Mouse (Mus musculus): ENCODE measurements around the gene Gtf2f1. TPM values are rescaled to one million over a fixed set of nuclear protein-coding genes. Genes with fewer than 3 reads are reported as not detected.
A peak's percentile ranks its signal among the peaks of the same experiment; 100 is the strongest.
"Not testable (repeated sequence)": the region's sequence is repeated elsewhere in the genome, so short reads cannot be mapped to it uniquely, and the experiment has no call there.

The Gtf2f1 gene
- total RNA-seq (2021) = 10 to 100 TPM; 29.0 to 30.0 TPM

- peak; percentile 94 to 96 for DNase-seq
- intact Hi-C loops (cut with DNase I) = loop anchor here (2.0 kb wide), 1 partner anchor 19 kb away; the partner anchor contains the start of gene Khsrp
Observed at GRCm38 (mm10) chr17:57011236-57012141, at the start of gene Gtf2f1, which contains the start of gene Gm17949. Gtf2f1 (minus strand) TSS chr17:57011288. Gm17949 (plus strand) TSS chr17:57011469.

DNA sequence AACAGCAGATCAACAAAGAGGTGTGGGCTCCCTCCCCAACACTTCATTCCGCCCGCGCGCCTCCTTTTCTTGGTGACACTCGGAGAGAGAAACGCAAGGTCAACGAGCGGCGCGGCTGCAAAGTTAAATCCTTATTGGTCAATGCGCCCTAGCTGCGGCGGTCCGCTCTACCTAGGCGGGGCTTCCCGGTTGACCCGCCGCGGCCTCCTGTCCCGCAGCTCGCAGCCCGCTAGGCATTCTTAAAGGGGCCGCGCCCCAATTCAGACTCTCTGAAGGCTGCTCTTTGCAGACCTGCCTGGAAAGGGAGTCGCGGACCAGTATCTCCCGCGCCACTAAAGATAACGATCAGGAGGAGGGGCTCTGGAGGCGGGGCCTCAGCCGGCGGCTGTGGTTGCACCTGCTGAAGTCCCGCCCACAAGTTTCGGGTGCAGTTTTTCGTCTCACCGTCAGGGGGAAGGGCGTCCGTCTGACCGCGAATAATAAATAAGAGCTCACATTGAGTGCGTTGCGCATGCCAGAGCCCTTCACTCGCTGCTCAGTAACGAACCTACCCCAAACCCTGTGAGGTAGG, 49.2 kb upstream of the Gtf2f1 start:
- intact Hi-C loops (cut with DNase I) = loop anchor here (1.0 to 5.0 kb wide), 3 partner anchors 28 to 187 kb away; partner anchors contain the start of genes Gpr108 and Trip10
- peak; percentile 96 for DNase-seq

GRCm38 (mm10) chr17:57059486-57059977, 48.4 kb upstream of the Gtf2f1 start, which contains the start of gene Slc25a23:
Slc25a23 (minus strand) TSS chr17:57059863.
- intact Hi-C loops (cut with DNase I) = no loop called here

GRCm38 (mm10) chr17:57058891-57059485, 47.9 kb upstream of the Gtf2f1 start, which contains the start of gene Crb3:
Crb3 (plus strand) TSS chr17:57059105.
- DNase-seq = peak; percentile 75
- intact Hi-C loops (cut with DNase I) = no loop called here

More at GRCm38 (mm10) chr17:57059486-57059977, 48.4 kb upstream of the Gtf2f1 start, which contains the start of gene Slc25a23:
- peak; percentile 73 to 80 for DNase-seq

DNA sequence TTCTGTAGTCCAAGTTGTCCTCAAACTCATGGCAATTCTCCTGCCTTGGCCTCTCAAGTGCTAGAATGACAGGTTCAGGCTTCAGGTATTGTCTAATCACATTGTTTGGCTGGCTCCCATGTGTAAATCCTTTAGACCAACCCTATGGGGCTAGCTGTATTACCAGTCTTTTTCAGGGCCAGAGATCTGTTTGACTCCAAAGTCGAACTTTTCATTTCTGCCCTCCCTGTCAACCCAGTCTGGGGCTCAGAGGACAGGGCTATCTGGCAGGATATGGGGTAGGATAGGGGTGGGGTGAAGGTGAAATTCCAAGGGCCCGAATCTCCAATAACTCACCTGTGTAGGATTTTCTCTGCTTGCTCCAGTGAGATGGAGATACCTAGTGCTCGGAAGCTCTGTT, 45.2 kb upstream of the Gtf2f1 start:
- DNase-seq = no peak
- intact Hi-C loops (cut with DNase I) = no loop called here

GRCm38 (mm10) chr17:57051679-57052078, 40.6 kb upstream of the Gtf2f1 start:
- intact Hi-C loops (cut with DNase I); DNase-seq: not testable (repeated sequence)

DNA sequence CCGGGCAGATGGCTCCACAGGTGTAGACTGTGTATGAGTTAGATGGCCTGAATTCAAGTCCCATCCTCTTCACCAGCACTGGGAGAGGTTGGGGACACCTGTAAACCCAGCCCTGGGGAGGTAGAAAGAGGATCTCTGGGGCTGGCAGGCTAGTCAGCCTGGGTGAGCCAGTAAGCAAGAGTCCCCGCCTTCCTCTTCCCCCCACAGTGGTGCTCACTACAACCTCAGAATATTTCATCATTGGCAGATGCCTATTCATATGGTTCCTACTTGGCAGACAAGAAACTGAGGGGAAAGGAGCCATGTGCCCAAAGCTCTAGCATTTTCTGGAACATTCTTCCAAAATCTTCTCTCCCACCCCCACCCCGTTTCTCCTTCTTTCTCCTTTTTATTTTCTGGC, 37.7 kb upstream of the Gtf2f1 start:
- intact Hi-C loops (cut with DNase I) = no loop called here
- DNase-seq = no peak

GRCm38 (mm10) chr17:57047406-57047805, 36.3 kb upstream of the Gtf2f1 start:
- intact Hi-C loops (cut with DNase I) = no loop called here
- no peak for DNase-seq

DNA sequence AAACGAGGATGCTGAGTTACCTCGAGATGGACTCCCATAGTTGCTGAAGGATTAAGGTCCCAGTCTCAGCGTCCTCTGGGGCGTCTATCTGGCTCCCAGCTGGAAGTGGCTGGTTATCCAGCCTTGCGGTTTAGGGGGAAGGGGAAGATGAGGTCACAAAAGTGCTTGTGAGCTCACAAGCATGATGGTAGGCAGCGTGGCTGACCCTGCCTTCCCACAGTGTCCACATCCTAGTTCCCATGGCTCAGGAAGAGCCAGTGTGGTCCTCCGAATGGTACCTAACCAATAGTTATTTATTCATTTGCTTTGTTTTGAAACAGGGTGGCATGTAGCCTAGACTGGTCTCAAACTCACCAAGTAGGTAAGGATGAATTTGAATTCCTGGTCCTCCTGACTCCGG, 30.5 kb upstream of the Gtf2f1 start, which contains the start of gene Slc25a41:
Slc25a41 (minus strand) TSS at position 101 of the 400 bp plus-strand sequence.
- intact Hi-C loops (cut with DNase I) = no loop called here
- no peak for DNase-seq

GRCm38 (mm10) chr17:57038978-57039377, 27.9 kb upstream of the Gtf2f1 start:
- intact Hi-C loops (cut with DNase I) = no loop called here
- DNase-seq = no peak

- DNase-seq = no peak
- intact Hi-C loops (cut with DNase I) = loop anchor here (2.0 kb wide), 1 partner anchor 28 kb away; no protein-coding TSS in a partner anchor
Observed at GRCm38 (mm10) chr17:57032854-57033253, 21.8 kb upstream of the Gtf2f1 start.

DNA sequence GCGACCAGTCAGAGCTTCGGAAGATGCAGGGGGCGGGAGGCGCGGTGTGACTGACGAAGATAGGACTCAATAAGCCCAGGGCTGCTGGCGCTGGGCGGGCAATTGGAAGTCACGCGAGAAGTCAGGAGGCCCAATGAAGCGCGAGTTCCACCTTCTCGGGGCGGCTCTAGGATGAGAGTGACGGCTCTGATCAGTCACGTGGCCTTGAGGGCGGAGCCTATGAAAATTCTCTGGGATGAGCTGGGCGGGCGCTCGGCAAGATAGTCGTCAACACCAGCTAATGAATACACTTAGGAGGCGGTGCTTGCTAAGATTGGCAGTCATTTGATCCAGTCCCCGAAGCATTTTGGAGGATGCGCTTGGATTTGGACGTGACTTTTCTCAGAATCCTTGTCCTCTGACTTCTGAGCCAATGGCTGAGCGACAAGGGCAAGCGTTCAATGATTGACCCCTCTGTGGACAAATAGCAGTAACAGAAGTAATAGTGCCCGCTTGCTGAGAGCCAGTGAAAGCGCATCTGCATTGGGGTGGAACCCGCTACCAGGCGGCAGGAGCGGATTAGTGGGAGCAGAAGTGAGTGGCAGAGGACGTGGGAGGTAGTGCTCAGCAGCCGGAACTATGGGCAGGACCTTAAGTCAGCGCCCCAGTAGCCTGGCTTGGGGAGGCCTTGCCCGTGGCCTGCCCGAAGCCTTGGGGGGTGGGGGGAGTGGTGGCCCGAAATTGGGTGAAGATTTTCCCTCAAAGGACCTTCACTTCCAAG, 20.8 kb upstream of the Gtf2f1 start:
- DNase-seq = peak; percentile 100
- intact Hi-C loops (cut with DNase I) = loop anchor here (2.0 kb wide), 2 partner anchors 19 to 29 kb away; no protein-coding TSS in a partner anchor

- intact Hi-C loops (cut with DNase I) = loop anchor here (2.0 kb wide), 1 partner anchor 18 kb away; no protein-coding TSS in a partner anchor
- DNase-seq = peak; percentile 56 to 64
Observed at GRCm38 (mm10) chr17:57030931-57031660, 20.0 kb upstream of the Gtf2f1 start, which contains the start of gene Khsrp. Khsrp (minus strand) TSS chr17:57031522.

GRCm38 (mm10) chr17:57029691-57030090, 18.6 kb upstream of the Gtf2f1 start:
- intact Hi-C loops (cut with DNase I) = loop anchor here (2.0 kb wide), 1 partner anchor 17 kb away; no protein-coding TSS in a partner anchor
- DNase-seq = peak in 1 of 2 experiments; percentile 27

GRCm38 (mm10) chr17:57027471-57027870, 16.4 kb upstream of the Gtf2f1 start:
- intact Hi-C loops (cut with DNase I) = no loop called here
- DNase-seq = no peak

- no peak for DNase-seq
- intact Hi-C loops (cut with DNase I) = no loop called here
Observed at GRCm38 (mm10) chr17:57020960-57021359, 9.9 kb upstream of the Gtf2f1 start.

GRCm38 (mm10) chr17:57019693-57020092, 8.6 kb upstream of the Gtf2f1 start:
- intact Hi-C loops (cut with DNase I) = no loop called here
- DNase-seq = no peak

DNA sequence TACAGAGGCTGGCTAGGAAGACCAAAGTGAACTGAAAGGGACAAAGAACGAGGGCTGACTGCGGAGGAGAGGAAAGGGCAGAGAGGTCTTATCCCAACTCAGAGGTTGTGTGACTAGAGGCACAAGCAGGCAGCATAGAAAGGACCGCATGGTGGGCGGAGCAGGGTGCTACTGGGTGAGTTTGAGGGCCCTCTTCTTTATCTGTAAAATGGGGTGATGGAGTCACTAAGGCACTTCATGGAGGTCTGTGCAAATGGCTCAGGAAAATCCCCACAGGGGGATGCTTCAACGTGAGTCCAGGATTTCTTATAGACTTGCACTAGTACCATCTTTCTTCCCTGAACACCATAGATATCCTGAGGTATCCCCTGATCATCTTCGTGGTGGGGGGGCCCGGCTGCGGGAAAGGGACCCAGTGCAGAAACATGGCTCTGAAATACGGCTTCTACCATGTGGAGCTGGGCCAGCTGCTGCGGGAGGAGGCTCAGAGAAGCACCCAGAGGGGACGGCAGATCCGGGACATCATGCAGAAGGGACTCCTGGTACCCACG, 1.2 kb upstream of the Gtf2f1 start:
- no peak for DNase-seq
- intact Hi-C loops (cut with DNase I) = loop anchor here (2.0 kb wide), 1 partner anchor 18 kb away; the partner anchor contains the start of gene Khsrp

DNA sequence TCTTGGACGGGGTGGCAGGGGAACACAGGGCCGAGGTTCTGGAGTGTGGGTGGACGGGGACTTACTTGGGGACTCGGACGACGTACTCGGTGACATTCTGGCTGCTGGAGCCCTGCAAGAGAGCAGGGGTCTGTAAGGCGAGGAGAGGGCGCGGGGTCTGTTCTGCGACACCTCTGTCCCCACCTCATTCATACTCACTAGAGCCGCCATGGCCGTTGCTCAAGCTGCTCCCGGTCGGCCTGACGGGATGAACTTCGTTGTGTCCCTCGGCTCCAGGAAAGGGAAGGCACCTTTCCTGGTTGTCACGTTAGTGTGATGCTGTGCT, 215 bp downstream of the Gtf2f1 start:
- intact Hi-C loops (cut with DNase I) = no loop called here
- DNase-seq = no peak
